Mouse (Mus musculus) right cerebral cortex, postnatal 36 days (tissue): ENCODE measurements at regions not wholly inside any gene's neighbourhood (a gene's known extent, or its start where the extent isn't known, plus 50 kb on each side); places are given as distances from the start of the nearest gene placed in this dataset.
A peak's percentile ranks its signal among the peaks of the same experiment; 100 is the strongest.

ENCODE experiments used
- DNase-seq, 2 experiments: peaks; one replicate each; pipeline ENCODE4 v3.0.0; 2022; ENCODE audit warnings: low spot score in 2 of 2, mixed read lengths in 1 of 2

DNA sequence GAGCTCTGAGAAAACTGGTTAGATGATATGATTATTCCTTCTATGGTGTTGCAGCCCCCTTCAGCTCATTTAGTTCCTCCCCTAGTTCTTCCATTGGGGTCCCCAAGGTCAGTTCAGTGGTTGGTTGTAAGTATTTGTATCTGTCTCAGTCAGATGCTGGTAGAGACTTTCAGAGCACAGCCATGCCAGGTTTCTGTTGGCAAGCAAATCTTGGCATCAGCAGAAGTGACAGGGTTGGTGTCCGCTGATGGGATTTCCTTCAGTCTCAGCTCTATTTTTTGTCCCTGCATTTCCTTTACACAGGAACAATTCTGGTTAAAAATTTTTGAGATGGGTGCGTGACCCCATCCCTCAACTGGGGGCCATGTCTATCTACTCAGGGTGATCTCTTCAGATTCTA, 55.3 kb upstream of the Spaca1 start:
- no peak for DNase-seq

DNA sequence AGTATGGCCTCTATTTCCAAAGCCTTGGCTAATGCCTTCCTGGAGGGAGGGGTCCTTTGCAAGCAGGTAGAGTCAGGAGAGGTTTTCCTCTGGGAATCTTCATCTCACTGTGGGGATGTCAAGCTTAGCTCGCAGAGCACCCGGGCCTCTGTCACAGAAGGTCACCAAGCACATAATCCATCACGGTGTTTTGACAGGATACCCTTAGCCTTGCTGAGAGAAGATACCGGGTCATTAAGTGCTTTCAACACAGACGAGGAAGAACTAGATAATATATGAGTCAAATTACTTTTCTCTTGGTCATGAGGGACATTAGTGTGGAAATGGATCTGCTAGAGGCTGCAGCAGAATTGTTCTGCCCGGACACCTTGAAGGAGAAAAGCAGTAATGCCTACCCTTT, 64.3 kb upstream of the Spaca1 start:
- no peak for DNase-seq

DNA sequence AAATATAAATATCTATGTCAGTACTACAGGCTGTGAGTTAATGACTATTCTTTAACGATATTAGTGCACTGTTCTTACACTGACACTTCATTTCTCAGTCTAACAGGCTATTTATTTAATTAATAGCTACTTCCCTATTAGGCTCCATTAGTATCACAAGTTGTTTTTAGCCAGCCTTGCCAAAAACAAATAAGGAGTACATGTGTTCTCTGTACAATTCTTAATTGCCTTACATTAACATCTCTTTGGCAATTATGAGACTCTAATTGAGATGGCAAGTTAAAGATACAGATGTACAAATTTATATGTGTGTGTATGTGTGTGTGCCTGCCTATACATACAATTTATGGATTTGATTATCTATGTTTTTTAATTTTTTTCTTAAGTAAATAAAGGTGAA, 67.1 kb upstream of the Spaca1 start:
- no peak for DNase-seq

DNA sequence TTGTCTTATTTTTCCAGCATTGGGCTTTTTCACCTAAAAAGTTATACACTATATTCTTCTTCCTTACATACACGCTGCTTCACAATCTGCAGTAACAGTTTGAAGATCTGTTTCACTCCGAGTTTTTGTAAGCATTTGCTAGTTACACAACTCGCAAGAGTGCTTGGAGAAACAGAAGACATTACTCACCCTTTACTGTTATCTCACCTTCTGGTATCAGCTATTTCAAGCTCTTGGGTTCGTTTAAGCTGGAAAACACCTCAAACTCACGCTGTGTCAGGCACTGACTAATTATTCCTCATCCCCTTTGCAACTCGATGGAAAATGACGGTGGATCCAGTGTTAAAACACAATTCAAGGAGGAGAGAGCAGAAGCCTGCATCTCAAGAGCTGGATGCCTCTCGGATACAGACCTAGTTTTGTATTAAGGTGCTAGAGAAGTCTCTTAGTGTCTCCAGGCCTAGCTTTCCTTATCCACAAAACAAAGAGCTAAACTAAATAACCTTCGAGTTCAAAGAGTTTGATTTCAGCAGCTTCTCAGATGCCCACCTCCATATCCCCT, 73.0 kb upstream of the Spaca1 start:
- DNase-seq: no peak

DNA sequence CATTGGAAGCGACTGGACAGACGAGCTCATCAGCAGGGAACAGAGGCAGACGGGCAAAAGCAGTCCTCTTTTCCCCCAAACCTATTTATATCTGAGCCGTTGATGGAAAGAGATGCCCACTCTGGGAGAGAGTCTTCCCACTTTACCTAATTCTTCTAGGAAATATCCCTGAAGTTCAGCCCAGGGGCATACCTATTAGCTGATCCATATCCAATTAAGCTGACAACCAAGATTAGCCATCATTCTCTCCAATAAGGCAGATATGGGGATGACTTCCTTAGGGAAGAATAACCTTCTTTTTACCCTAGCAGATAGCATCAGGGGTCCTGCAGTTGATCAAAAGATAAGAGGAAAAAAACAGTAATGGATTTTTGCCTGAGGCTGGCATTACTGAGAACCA, 78.2 kb upstream of the Spaca1 start:
- DNase-seq: no peak

DNA sequence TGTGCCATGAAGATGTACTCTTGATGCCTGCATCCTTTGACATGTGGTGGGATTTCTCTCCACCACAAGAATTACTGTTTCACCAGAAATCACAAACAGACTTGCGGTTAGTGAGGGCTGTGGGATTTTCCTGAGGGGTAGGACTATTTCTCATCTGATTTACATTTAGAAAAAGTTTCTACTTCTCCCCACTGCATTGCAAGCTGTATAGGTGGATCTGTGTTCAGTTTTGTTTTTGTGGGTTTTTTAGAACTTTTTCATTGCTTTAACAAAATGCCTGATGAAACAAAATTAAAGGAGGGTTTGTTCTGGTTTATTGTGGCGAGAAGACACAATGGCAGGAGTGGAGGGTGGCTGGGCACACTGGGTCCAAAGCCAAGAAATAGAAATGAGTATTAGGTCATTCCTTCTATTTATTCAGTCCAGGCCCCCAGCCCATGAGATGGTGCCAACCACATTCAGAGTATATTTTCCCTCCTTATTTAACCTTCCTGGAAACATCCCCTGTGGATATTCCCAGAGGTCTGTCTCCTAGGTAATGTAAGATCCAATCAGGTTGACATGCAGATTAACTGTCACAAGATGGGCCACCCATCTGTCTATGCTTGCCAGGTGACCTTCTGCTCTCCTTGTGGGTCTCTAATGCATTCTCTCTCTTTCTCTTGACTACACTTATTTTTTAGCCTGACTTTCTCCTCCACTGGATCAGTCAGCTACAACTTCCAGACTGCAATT, 96.3 kb upstream of the Spaca1 start:
- DNase-seq: no peak

DNA sequence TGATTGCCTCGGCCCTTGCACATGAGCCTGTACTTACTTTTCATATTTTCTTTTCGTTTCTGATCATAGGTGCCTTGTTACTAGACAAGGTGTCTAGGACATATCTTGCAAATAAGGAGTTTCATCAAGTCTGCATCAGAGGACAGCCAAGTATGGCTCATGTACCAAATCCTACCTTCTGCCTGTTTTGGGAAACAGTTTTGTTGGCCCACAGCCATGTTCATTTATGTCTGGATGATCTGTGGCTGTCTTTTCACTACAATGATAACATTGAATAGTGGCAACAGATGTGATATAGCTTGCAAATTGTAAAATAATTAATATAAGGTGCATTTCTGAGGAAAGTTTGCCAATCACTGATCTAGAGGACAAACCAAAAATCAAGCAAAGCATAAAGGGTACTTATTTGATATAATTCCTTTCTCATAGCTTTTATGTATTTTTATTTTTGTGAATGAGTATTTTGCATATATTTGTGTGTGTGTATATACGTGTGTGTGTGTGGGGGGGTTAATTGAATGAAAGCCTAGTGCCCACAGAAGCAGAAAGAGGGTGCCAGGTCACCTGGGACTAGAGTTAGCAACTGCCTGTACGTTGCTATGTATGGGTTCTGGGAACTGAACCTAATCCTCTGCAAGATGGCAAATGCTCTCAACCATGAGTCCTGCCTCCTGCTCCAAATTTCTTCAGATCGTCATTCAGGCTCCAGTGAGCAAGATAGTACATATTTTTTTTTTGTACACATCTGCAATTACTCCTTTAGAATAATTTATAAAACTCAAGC, 99.2 kb upstream of the Spaca1 start:
- DNase-seq: no peak

DNA sequence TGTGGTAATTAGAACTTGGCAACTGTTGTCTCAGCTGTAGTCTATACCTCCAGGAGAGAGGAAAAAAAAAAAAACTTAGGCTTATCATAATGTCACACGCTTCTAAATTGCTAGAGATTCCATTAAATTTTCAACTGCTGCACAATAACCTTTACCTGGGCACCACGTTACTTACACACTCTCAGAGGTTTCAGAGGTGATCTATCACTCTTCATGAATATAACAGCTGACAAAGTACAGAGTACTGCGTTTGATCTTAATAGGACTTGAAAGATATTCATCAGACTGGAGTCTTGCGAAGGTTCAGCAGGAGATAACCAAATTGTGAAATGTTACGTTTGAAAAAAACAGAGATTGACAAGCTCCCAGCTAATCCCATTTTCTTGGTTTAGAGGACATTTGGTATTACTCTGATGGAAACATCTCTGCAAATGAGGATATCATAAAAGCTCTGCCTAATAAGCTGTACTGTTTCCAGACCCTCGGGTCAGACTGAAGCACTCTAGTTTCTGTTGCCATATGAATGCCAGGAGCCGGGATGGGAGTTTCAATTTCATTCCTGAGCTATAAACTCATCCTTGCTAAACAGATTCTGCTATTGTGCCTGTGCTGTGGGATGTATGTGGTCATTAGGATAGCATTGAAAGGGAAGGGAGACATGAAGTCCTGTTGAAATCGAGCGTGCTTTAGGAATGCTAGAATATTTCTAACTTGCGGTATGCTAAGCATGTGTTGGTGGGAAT, 101.8 kb upstream of the Spaca1 start:
- no peak for DNase-seq

DNA sequence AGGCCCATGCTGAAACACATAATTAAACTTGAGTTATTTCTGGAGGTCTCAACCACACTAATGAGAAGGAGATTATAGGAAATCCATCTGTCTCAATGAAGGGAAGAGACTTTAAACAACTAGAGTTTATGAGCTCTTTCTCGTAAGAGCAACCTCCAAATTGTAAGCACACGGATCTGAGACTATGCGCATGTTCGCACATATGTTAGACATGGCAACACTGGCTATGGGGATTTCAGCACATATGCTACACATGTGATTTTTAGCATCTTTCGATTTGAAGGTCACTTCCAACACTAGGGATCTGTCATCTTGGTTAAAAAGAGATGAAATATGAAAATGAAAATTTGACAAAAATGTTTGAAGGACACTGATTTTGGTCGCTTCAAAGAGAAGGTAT, 105.5 kb upstream of the Spaca1 start:
- DNase-seq: no peak

DNA sequence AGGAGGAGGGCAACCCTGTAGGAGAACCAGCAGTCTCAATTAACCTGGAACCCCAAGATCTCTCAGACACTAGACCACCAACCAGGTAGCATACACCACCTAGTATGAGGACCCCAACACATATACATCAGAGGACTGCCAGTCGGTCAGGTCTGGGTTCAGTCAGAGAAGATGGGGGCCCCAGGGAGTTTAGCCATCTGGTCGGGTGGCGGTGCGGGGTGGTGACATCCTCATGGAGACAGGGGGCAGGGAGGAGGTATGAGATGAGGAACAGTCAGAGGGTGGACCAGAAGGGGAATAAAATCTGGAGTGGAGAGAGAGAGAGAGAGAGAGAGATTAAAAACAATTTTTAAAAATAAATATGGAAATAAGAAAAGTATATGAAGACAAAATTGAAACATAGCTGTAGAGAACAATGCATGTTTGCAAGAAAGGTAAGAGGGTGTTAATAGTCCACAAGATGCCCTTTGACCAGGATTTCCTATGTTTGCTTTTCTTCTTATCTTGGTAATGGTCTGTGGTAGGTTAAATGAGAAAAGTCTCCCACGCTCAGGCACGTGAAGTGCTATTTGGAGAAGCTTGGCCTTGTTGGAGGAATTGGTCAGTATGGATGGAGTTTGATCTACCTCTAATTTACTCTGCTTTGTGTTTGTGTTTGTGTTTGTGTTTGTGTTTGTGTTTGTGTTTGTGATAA, 108.0 kb upstream of the Spaca1 start:
- DNase-seq: no peak

DNA sequence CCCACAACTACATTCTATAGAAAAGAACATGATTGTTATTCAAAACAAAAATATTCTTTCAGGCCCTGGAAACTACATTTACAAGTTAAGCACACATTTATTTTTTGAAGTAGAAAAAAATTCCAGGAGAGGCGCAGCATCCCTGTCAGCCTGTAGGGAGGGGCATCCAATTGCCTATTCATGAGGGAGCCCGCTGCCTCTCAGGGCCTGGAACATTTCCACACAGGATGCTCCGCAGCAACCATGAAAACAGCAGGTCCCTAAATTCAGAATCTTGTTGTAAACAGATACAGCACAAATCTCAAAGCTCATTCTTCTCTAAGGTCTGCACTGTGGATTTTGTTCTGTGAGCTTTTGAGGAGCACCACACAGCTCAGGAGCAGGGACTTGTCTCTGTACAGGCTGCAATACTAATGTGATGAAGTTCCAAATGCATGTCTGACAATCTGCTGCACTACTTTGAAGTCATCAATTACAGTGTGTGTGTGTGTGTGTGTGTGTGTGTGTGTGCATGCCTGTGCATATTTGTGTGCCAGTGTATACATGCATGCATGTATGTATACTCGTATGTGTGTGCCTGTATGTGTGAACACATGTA, 121.4 kb upstream of the Spaca1 start:
- DNase-seq: peak; percentile 5 to 20

DNA sequence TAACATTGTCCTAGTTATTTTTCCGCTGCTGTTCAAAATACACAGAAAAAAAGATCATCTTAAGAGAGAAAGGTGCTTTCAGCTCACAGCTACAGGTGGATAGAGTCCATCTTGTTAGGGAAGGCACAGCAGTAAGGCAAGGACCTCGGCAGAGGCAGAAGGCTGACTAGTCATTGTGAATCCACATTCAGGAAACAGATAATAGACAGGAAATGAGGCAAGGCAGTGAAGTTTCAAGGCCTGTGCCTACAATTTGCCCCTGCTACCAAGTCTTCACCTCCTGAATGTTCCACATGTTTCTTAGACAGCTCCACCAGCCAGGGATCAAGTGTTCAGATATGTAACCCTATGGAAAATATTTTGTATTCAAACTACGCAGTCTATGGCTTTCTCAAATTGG, 122.0 kb upstream of the Spaca1 start:
- no peak for DNase-seq

DNA sequence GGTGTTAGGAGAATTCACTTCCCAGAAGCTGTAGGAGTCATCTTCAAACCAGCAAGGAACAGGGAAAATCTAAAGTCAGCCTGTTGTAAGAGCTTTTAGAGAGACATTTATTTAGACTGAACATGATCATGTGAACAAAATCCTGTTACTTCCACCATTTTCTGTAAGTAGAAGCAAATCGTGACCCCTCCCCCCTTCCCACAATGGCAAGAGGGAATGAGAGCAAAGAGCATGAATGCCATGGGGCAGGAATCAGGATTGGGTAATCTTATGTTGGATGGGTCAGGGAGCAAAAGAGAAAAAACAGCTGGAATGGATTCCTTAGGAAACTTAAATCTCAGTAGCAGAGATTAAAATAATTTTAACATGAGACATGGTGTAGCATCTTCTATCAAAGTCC, 127.4 kb upstream of the Spaca1 start:
- DNase-seq: no peak

DNA sequence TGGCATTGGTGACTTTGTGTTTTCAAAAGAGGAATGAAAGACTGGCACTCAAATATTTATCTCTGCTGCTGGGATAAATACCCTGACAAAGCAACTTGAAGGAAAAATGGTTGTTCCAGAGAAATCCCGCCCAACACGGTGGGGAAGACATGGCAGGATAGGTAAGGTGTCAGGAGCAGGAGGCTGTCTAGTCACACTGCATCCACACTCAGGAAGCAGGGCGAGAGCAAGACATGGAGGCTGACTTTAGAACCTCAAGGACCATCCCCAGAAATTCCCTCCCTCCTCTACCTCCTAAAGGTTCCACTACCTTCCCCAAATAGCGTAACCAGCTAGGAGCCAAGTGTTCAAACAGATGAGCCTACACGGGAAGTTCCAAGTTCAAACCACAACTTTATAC, 136.5 kb upstream of the Spaca1 start:
- no peak for DNase-seq

DNA sequence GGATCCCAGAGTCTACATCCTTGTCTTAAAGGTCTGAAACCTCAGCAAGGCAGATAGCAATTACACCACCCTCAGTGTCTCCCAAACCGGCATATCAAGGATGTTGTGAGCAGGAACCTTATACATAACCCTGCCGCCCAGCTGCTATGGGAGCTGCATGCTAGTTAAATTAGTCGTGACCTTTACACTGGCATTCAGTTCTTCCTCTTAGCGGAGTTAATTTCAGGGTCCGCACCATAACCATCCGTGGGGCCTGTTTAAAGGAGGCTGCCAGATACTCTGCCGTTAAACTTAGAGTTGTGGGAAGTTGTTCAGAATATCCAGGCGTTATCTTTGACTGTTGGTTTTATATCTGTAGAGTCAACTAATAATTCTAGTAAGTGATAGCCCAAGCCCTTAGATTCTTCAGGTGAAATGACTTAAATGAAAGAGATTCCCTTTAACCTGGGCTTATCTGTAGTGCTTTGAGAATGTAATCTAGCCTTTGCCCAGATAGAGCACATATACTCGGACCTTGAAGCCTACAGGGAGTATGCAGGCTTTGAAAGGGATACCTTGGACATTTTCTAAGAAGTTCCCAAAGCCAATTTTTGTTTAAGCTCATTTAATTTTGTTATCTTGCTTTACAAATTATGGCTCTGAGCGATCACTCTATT, 153.3 kb upstream of the Spaca1 start:
- DNase-seq: no peak

DNA sequence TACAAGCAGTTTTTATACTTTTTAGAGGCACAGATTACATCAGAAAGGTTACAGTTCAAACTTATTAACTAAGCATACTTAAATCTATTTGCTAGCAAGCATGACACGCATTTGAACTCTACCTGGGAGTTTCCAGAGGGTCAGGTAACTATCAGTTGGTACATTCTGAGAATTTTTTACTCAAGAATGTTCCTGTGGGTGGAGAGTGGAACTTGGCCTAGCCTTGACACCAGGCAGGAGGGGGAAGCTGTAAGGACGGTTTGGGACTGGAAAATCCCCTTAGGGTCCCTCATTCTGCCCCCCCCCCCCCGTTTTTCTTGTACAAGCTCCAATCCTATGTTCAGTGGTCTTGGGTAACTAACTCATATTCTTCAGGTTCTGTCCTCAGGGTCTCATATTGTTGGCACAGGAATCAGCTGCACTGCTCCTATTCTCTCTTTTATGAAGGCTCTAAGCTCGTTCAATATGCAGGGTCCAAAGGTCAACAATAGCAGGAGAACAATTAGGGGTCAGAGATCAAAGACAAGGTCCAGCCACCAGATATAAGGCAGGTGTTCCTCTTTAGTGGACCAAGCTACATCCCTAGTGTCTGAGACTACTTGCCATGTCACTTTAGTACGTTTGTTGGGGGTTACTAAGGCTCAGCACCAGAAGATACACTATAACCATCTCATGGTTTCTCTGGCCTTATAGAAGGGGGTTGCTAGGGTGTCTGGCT, 159.3 kb upstream of the Spaca1 start:
- DNase-seq: no peak

DNA sequence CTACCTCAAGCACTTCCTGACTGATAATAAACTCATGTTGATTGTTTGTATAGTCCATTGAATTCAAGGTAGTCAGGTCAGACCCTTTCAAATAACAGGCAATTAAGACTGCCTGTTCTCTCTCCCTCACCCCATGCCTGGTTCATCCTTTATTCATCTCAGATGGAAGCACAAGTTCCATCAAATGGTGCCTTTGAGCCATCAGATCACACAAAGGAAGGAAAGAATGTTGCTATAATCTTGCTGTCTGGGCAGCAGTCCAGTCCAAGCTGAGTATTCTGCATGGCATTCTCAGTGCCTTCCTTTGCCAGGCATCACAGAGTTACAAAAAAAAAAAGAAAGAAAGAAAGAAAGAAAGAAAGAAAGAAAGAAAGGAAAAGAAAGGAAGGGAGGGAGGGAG, 163.7 kb upstream of the Spaca1 start:
- DNase-seq: no peak

DNA sequence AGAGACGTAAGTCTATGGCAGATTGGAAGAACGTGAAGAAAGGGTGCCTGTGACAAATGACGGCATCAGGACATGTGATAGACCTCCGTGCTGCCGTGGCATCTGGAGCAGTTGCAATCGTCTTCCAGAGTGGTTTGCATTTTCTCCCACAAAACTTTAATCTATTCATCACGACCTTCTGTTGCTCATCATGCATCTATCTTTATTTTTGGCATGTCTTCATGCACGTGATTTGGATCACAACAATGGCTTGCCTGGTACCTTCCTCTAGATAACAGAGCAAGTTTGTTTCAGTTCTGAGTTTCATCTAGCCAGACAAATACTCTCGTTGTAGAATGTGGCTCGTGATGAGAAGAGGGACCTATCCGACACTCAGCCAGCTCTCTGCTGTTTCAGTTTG, 164.4 kb upstream of the Spaca1 start:
- no peak for DNase-seq

DNA sequence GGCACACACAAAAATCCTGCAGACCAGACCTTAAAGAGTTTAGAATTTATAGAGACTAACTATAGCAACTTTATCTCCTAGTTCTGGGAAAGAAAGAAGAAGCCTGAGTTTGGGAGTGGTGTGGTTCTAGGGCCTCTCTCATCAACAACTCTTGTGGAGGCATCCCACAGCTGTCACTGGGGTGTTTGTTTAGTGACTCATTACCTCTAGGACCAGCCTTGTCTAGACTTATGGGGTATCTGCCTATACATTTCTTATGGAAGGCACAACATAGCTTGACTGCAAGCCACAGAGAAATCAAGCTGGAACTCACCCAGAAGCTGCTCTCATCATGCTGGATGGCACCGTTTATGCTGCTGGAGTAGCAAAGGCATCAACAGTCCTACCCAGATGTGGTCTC, 171.9 kb upstream of the Spaca1 start:
- DNase-seq: no peak
